Mouse (Mus musculus): ENCODE data around the gene Gid4. TPM values are rescaled to one million over a fixed set of nuclear protein-coding genes. Genes with fewer than 3 reads are reported as not detected.

Gid4 gene
- polyA plus RNA-seq, 1 experiment = 44.8 TPM

Other genes starting within 250 kb of the Gid4 start
- gene Srebf1, start 194.6 kb upstream of the Gid4 start, polyA plus RNA-seq (2012; rRNA removed) = 63.2 and 78.3 TPM in 2 replicates
- gene Tom1l2, start 64.2 kb upstream of the Gid4 start, polyA plus RNA-seq (2012; rRNA removed) = 187 and 204 TPM in 2 replicates
- gene Drc3, start 63.8 kb upstream of the Gid4 start, polyA plus RNA-seq (2012; rRNA removed) = 11.7 and 12.5 TPM in 2 replicates
- gene Atpaf2, start 1.3 kb downstream of the Gid4 start, polyA plus RNA-seq (2012; rRNA removed) = 29.7 and 32.3 TPM in 2 replicates
- 70.4 and 77.4 TPM in 2 replicates for gene Drg2, start 37.4 kb downstream of the Gid4 start, polyA plus RNA-seq (2012; rRNA removed)
- 0.15 and 0.20 TPM in 2 replicates for gene Myo15, start 52.2 kb downstream of the Gid4 start, polyA plus RNA-seq (2012; rRNA removed)
- 19.0 and 19.3 TPM in 2 replicates for gene Alkbh5, start 119.2 kb downstream of the Gid4 start, polyA plus RNA-seq (2012; rRNA removed)

All from frontal cortex, adult 2 months (tissue).